Mouse (Mus musculus) intestine, postnatal 0 days (tissue): Measurements from ENCODE around the gene Sept9. TPM values are rescaled to one million over a fixed set of nuclear protein-coding genes. Genes with fewer than 3 reads are reported as not detected.
A peak's percentile ranks its signal among the peaks of the same experiment; 100 is the strongest.

Experiments used
- ATAC-seq: fragments of 200-750 bp; cut with Nextera tagmentation; 2 replicates; pipeline ENCODE4 v1.8.0; 2017; ENCODE audit warnings: mild to moderate bottlenecking, moderate TSS enrichment, moderate library complexity
- H3K27ac ChIP-seq: fragments of 300-500 bp; sonication (generic); 2 replicates; pipeline ENCODE4 v1.5.1; 2014; ENCODE audit warnings: mild to moderate bottlenecking, low read depth, low read length, moderate library complexity
- H3K27me3 ChIP-seq: fragments of 300-500 bp; sonication (generic); replicated peaks from 2 replicates; pipeline ENCODE4 v1.6.1; 2014; ENCODE audit warnings: low read length, mixed read lengths; ENCODE audit not compliant: control insufficient read depth, insufficient read depth
- H3K36me3 ChIP-seq: fragments of 300-500 bp; sonication (generic); 2 replicates; pipeline ENCODE4 v1.6.1; 2014; ENCODE audit warnings: mild to moderate bottlenecking, moderate library complexity; ENCODE audit not compliant: control insufficient read depth, insufficient read depth
- H3K4me1 ChIP-seq: fragments of 300-500 bp; sonication (generic); replicated peaks from 2 replicates; pipeline ENCODE4 v1.6.1; 2014; ENCODE audit warnings: antibody characterized with exemption, low read length, mixed read lengths; ENCODE audit not compliant: control insufficient read depth, insufficient read depth
- H3K4me2 ChIP-seq: fragments of 300-500 bp; sonication (generic); replicated peaks from 2 replicates; pipeline ENCODE4 v1.6.1; 2014; ENCODE audit warnings: low read depth, mild to moderate bottlenecking, moderate library complexity
- H3K4me3 ChIP-seq: fragments of 300-500 bp; sonication (generic); 2 replicates; pipeline ENCODE4 v1.5.1; 2014; ENCODE audit warnings: low read depth, low read length
- H3K9ac ChIP-seq: fragments of 300-500 bp; sonication (generic); 2 replicates; pipeline ENCODE4 v1.6.1; 2014; ENCODE audit warnings: mild to moderate bottlenecking, low read depth, low read length
- H3K9me3 ChIP-seq: fragments of 300-500 bp; sonication (generic); 2 replicates; pipeline ENCODE4 v1.6.1; 2016; ENCODE audit warnings: mixed run types; ENCODE audit not compliant: control insufficient read depth
- CTCF ChIP-seq: sonication (generic); IDR thresholded peaks from 2 replicates; pipeline ENCODE4 v1.5.1; 2016; ENCODE audit warnings: low read depth, mild to moderate bottlenecking, control low read depth, antibody characterized with exemption, moderate library complexity
- WGBS: fragments of 180-500 bp; shearing (Covaris S2); extraction: QIAGEN DNeasy Blood & Tissue Kit; methylation state at CpG from one replicate; pipeline ENCODE4 v1.1.7; 2014; 5-methylcytosine and 5-hydroxymethylcytosine counted together
- polyA plus RNA-seq: library from polyadenylated mRNA; unstranded; fragments of >200 nt; fragmentation: Nextera tagmentation; extraction: Ambion mirVana; gene quantifications from 2 replicates; pipeline ENCODE4 v1.2.1, GENCODE M21; 2015

Gene Sept9
- polyA plus RNA-seq, 1 experiment from 2014 or later, result 74.5 TPM

DNA sequence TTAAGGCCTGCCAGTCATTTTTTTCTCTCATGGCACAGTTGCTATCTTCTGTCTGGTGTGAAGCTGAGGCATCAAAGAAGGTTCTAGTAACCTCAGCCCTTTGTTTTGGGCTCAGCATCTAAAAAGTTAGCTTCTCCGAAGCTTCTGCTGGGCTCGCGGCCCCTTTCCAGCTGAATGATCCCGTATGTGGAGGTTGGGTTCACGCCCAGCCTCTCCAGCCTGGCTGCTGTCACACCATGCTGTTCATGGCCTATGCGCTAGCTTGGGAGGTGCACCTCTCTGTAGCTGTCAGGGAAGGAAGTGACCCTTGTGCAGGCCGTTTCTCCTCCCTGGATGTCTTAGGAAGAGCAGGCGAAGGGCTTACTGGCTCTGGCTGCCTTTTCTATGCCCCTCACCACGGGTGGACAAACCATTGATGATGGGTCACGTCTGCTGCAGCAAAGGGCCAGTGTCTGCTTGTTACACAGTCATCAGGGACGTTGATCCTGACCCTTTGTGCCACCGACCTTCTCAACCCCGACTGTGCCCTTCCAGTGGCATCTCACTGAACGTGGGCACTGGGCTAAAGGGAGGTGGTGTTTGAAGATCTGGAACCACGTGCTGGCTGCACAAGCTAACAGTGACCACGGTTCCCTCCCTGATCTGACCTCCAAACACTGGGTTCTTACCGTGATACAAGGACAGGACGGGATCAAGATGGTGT, 50.0 kb downstream of the Sept9 start:
- Histone ChIP-seq H3K9ac (no peak overlapping the region), H3K27ac (no peak overlapping the region), H3K4me3 (no peak overlapping the region), H3K9me3 (no peaks in the 10 kb centered on the region), H3K36me3 (peaks cover 4% of the 10 kb centered on the region; the same call in 1 of the 2 replicates), H3K27me3 (no peaks in the 10 kb centered on the region), H3K4me1 (no peaks in the 10 kb centered on the region; the same call in 1 of the 2 replicates), H3K4me2 (no peak overlapping the region)
- no peak for TF ChIP-seq CTCF
- no peak for ATAC-seq
- WGBS, result 77% methylated on average over 18 of the region's 18 CpGs

- no peak for TF ChIP-seq CTCF
- Histone ChIP-seq H3K9me3 (no peaks in the 10 kb centered on the region), H3K4me2 (no peak overlapping the region), H3K4me3 (no peak overlapping the region), H3K36me3 (peaks cover 2% of the 10 kb centered on the region; the same call in 1 of the 2 replicates), H3K4me1 (no peaks in the 10 kb centered on the region; the same call in 1 of the 2 replicates), H3K9ac (no peak overlapping the region), H3K27me3 (no peaks in the 10 kb centered on the region), H3K27ac (no peak overlapping the region)
- no peak for ATAC-seq
- 82% methylated on average over 22 of the region's 22 CpGs for WGBS
These were observed 50.8 kb downstream of the Sept9 start for GRCm38 (mm10) chr11:117249985-117250928.

- no peak overlapping the region for H3K4me2 ChIP-seq
- H3K4me1 ChIP-seq, result no peaks in the 10 kb centered on the region; the same call in 1 of the 2 replicates
- WGBS, result 74% methylated on average over 4 of the region's 4 CpGs
- ATAC-seq, result no peak
- no peaks in the 10 kb centered on the region for H3K27me3 ChIP-seq
- no peaks in the 10 kb centered on the region; the same call in 1 of the 2 replicates for H3K36me3 ChIP-seq
- H3K27ac ChIP-seq, result no peak overlapping the region
- H3K9me3 ChIP-seq, result no peaks in the 10 kb centered on the region
- H3K4me3 ChIP-seq, result no peak overlapping the region
- TF ChIP-seq CTCF, result no peak
- H3K9ac ChIP-seq, result no peak overlapping the region
These were observed 52.3 kb downstream of the Sept9 start for GRCm38 (mm10) chr11:117251755-117252154.

GRCm38 (mm10) chr11:117252846-117253245, 53.4 kb downstream of the Sept9 start:
- Histone ChIP-seq H3K4me3 (no peak overlapping the region), H3K27ac (no peak overlapping the region), H3K4me1 (no peaks in the 10 kb centered on the region; the same call in 1 of the 2 replicates), H3K36me3 (peaks cover 1% of the 10 kb centered on the region; the same call in 1 of the 2 replicates), H3K27me3 (no peaks in the 10 kb centered on the region), H3K9me3 (no peaks in the 10 kb centered on the region), H3K4me2 (no peak overlapping the region), H3K9ac (no peak overlapping the region)
- no peak for TF ChIP-seq CTCF
- WGBS, result 90% methylated on average over 13 of the region's 13 CpGs
- no peak for ATAC-seq

GRCm38 (mm10) chr11:117254161-117255107, 55.0 kb downstream of the Sept9 start:
- Histone ChIP-seq H3K27me3 (no peaks in the 10 kb centered on the region), H3K4me3 (no peak overlapping the region), H3K4me2 (no peak overlapping the region), H3K9me3 (no peaks in the 10 kb centered on the region), H3K36me3 (peaks cover 3% of the 10 kb centered on the region; the same call in 1 of the 2 replicates), H3K27ac (no peak overlapping the region), H3K9ac (no peak overlapping the region), H3K4me1 (no peaks in the 10 kb centered on the region; the same call in 1 of the 2 replicates)
- ATAC-seq, result peak; percentile 52
- WGBS, result 59% methylated on average over 18 of the region's 18 CpGs
- TF ChIP-seq CTCF, result peak; percentile 38
